Mouse (Mus musculus) induced T-regulatory cell, adult 2 months (primary cell): ENCODE results near the gene Gm3183.
"Not testable (repeated sequence)": the region's sequence is repeated elsewhere in the genome, so short reads cannot be mapped to it uniquely, and the experiment has no call there.

Experiments used
- DNase-seq: peaks from one replicate; pipeline ENCODE4 v3.0.0-alpha.2; 2012; ENCODE audit warnings: low read depth

The Gm3183 gene

DNA sequence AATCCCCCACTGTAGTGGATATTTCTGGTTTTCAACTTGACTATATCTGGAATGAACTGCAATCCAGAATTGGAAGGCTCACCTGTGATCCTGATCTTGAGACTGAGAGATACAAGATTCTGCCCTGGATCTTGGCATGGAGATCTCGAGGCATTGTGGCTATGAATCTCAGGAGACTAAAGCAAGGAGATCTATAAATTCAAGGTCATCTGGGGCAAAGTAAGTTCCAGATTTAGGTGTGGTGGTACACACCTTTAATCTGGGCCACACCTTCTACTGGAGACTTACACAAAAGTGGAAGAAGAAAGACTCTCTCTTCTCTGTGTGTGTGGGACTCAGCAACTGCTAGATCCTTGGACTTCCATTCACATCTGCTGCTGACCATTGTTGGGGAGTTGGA is at the start of gene Gm3183:
Gene Gm3183, plus strand, starts transcription at position 301 of the 400 bp plus-strand sequence.
- DNase-seq, result not testable (repeated sequence)
